Mouse (Mus musculus) gastrocnemius, postnatal 4 days (tissue): ENCODE data around the gene Fam98c. TPM values are rescaled to one million over a fixed set of nuclear protein-coding genes. Genes with fewer than 3 reads are reported as not detected.
"Not testable (repeated sequence)": the region's sequence is repeated elsewhere in the genome, so short reads cannot be mapped to it uniquely, and the experiment has no call there.

Source experiments
- DNase-seq, 2 experiments: peaks; one replicate each; pipeline ENCODE4 v3.0.0; 2021 to 2022; ENCODE audit warnings: low spot score in 2 of 2, mixed read lengths in 2 of 2
- long read RNA-seq, 2 experiments: library from polyadenylated mRNA; stranded (forward); transcript quantifications; one replicate each; pipeline ENCODE4 v2.0.0; 2021
- total RNA-seq, 2 experiments: library from RNA; stranded (reverse); gene quantifications; 2 replicates each; pipeline ENCODE4 v1.2.3; 2021

The Fam98c gene
- total RNA-seq: 10 to 100 TPM; 12.8 to 13.2 TPM
- long read RNA-seq, experiment 1, transcript Fam98c-209 (8 exons, 1,293 nt): major isoform, 19 of 34 reads
- long read RNA-seq, experiment 1, partial matches to known transcripts: 4 of 34 reads
- long read RNA-seq, experiment 1, other reads (novel, unspliced or antisense): 8 of 34 reads
- long read RNA-seq, experiment 2, transcript Fam98c-202 (7 exons, 1,359 nt): minor isoform, 7 of 41 reads
- long read RNA-seq, experiment 2, transcript Fam98c-209 (8 exons, 1,293 nt): major isoform, 15 of 41 reads
- long read RNA-seq, experiment 2, partial matches to known transcripts: 2 of 41 reads
- long read RNA-seq, experiment 2, other reads (novel, unspliced or antisense): 13 of 41 reads

- DNase-seq: peak; percentile 60 to 82
Measured at GRCm38 (mm10) chr7:29155838-29156782, at the start of gene Fam98c. Gene Fam98c (minus strand): TSS chr7:29156234.

- DNase-seq: no peak
Measured at GRCm38 (mm10) chr7:29202577-29202976, 46.5 kb upstream of the Fam98c start.

- not testable (repeated sequence) for DNase-seq
Measured at GRCm38 (mm10) chr7:29194230-29194629, 38.2 kb upstream of the Fam98c start.

- not testable (repeated sequence) for DNase-seq
Measured at GRCm38 (mm10) chr7:29181323-29181722, 25.3 kb upstream of the Fam98c start.

GRCm38 (mm10) chr7:29180854-29181236, 24.8 kb upstream of the Fam98c start:
- no peak for DNase-seq

- DNase-seq: peak; percentile 94
Measured at GRCm38 (mm10) chr7:29180077-29180853, 24.2 kb upstream of the Fam98c start, which contains the start of gene Psmd8. Gene Psmd8 (minus strand): TSS chr7:29180701.

- no peak for DNase-seq
Measured at GRCm38 (mm10) chr7:29179323-29179722, 23.3 kb upstream of the Fam98c start.

- DNase-seq: no peak
Measured at GRCm38 (mm10) chr7:29178106-29178505, 22.1 kb upstream of the Fam98c start.

GRCm38 (mm10) chr7:29172390-29173016, 16.5 kb upstream of the Fam98c start:
- DNase-seq: no peak

GRCm38 (mm10) chr7:29171562-29172097, 15.6 kb upstream of the Fam98c start:
- DNase-seq: no peak

GRCm38 (mm10) chr7:29170755-29171561, 14.9 kb upstream of the Fam98c start:
- peak in 1 of 2 experiments; percentile 36 for DNase-seq

GRCm38 (mm10) chr7:29170066-29170754, 14.2 kb upstream of the Fam98c start, which contains the start of the genes Ggn and Spred3:
Gene Ggn (plus strand): TSS chr7:29170210.
Gene Spred3 (minus strand): TSS chr7:29170411.
- peak in 1 of 2 experiments; percentile 71 for DNase-seq

- DNase-seq: peak; percentile 65 to 79
Measured at GRCm38 (mm10) chr7:29169231-29170065, 13.4 kb upstream of the Fam98c start.

GRCm38 (mm10) chr7:29168791-29169230, 12.8 kb upstream of the Fam98c start:
- no peak for DNase-seq

GRCm38 (mm10) chr7:29168121-29168695, 12.2 kb upstream of the Fam98c start:
- no peak for DNase-seq

- DNase-seq: no peak
Measured at GRCm38 (mm10) chr7:29167656-29168055, 11.6 kb upstream of the Fam98c start.
